Mouse (Mus musculus): Measurements from ENCODE around the gene Ttc27. TPM values are rescaled to one million over a fixed set of nuclear protein-coding genes. Genes with fewer than 3 reads are reported as not detected.

Ttc27 gene
- total and polyA plus RNA-seq, 3 experiments = 52.9 to 92.9 (median 70.3) TPM

DNA sequence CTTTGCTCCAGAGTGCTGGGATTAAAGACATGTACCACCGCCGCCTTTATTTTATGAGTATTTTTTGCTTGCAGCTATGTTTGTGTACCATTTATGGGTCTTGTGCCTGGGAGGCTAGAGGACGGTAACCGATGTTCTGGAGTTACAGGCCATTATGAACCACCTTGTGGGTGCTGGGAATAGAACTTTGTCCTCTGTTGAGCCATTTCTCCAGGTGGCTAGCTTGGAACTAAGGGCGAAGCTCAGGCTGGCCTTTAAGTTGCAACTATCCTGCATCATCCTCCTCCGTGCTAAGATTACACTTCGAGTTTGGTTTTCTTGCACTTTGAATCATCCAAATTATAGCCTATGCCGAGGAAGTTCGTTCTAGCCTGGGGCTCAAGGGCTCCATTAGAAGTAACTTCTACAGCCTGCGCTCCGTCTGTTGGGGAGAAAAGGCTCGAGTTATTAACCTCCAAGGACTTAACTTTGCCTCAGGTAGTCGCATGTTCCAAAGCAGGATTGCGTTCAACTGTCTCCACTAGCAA, 378 bp upstream of the Ttc27 start:
- peak overlapping the region; percentile 81 for H3K9ac ChIP-seq (ENCODE audit: insufficient read depth, low read depth)
- DNase-seq (ENCODE audit: extremely low read depth) = no peak
- peak overlapping the region; percentile 99 for H3K4me2 ChIP-seq (ENCODE audit: insufficient read depth, low read depth, poor library complexity, severe bottlenecking)
- H3K27me3 ChIP-seq (replicated peaks) = peaks cover 3% of the 10 kb centered on the region
- dilution Hi-C loops (cut with MboI; ENCODE audit: extremely low pct_ligation_motif_present, extremely low pct_unique_long_range_greater_than_20kb, low sequenced_read_pairs) (no loop called here), in situ Hi-C loops (cut with MboI; ENCODE audit: low pct_ligation_motif_present, low pct_unique_long_range_greater_than_20kb, low sequenced_read_pairs) (no loop called here)
- H3K27ac ChIP-seq (ENCODE audit: insufficient read depth, low read depth) = no peak overlapping the region
- H3K9me3 ChIP-seq (replicated peaks; ENCODE audit: low read length) = no peaks in the 10 kb centered on the region
- peaks cover 16% of the 10 kb centered on the region for H3K79me2 ChIP-seq (replicated peaks; ENCODE audit: control insufficient read depth, extremely low read depth, insufficient read depth, poor library complexity, severe bottlenecking)
- H3K4me1 ChIP-seq (ENCODE audit: control insufficient read depth in 1 of 2, insufficient read depth in 2 of 2) = peaks cover 4 to 19% of the 10 kb centered on the region in 2 experiments; a peak in 3 of 4 replicates
- peaks cover 18 to 34% of the 10 kb centered on the region in 2 experiments for H3K36me3 ChIP-seq (replicated peaks in 1 of 2; ENCODE audit: control insufficient read depth in 1 of 2, insufficient read depth in 1 of 2, low read length in 1 of 2)
- H3K4me3 ChIP-seq (replicated peaks in 1 of 3; ENCODE audit: low read depth in 2 of 3, low read length in 2 of 3, poor library complexity in 1 of 3) = peak overlapping the region; percentile 88 to 95 (median 89)
- TF ChIP-seq MEF2A (IDR thresholded peaks at IDR 0.05; ENCODE audit: borderline replicate concordance, low read depth, low read length) = 0 out of 2 replicates have a peak, but pooled peaks have one; percentile 2
- TF ChIP-seq CHD1 (IDR thresholded peaks at IDR 0.05; ENCODE audit: low read depth, low read length) = no peak
- TF ChIP-seq MXI1 (IDR thresholded peaks at IDR 0.05; ENCODE audit: low read depth, low read length) = no peak

DNA sequence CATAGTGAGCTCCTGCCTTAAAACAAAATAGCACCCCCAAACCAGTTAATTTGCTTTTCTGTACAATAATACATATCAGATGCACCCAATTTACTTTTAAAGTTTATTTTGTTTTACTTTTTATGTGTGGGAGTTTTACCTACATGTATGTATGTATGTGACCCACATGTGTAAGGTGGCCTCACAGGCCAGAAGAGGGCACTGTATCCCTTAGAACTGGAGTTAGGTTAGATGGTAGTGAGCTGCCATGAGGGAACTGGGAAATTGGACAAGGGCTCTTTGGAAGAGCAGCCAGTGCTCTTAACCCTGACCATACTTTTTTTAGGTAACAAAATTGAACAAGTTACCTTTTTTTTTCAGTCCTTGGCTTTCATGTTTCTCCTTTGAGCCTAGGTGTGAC, 15.3 kb downstream of the Ttc27 start:
- dilution Hi-C loops (cut with MboI; ENCODE audit: extremely low pct_ligation_motif_present, extremely low pct_unique_long_range_greater_than_20kb, low sequenced_read_pairs) = no loop called here

DNA sequence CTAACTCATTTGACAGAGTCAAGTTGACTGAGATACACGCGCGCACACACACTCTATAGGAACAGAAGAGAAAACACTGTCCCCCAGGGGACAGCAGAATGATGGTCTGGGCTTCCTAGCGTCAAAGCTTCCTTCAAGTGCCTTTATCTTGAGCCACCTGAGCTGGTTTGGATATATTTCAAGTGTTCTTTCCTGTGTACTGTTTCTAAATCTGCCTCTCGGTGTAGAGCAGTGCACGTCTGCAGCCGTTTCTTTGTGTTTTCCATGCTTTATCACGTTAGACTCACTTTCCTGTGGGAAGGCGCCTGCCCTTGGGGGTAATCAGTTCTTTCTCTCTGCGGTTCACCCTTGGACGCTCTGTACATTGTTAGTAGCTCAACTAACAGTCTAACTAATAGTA, 17.9 kb downstream of the Ttc27 start:
- Histone ChIP-seq H3K79me2 (replicated peaks; ENCODE audit: control insufficient read depth, extremely low read depth, insufficient read depth, poor library complexity, severe bottlenecking) (no peaks in the 10 kb centered on the region), H3K4me2 (ENCODE audit: insufficient read depth, low read depth, poor library complexity, severe bottlenecking) (no peak overlapping the region), H3K27ac (ENCODE audit: insufficient read depth, low read depth) (no peak overlapping the region), H3K9ac (ENCODE audit: insufficient read depth, low read depth) (no peak overlapping the region), H3K27me3 (replicated peaks) (no peaks in the 10 kb centered on the region), H3K4me3 (replicated peaks in 1 of 3; ENCODE audit: low read depth in 2 of 3, low read length in 2 of 3, poor library complexity in 1 of 3) (no peak overlapping the region), H3K9me3 (replicated peaks; ENCODE audit: low read length) (no peaks in the 10 kb centered on the region), H3K36me3 (replicated peaks in 1 of 2; ENCODE audit: control insufficient read depth in 1 of 2, insufficient read depth in 1 of 2, low read length in 1 of 2) (peaks cover 25 to 69% of the 10 kb centered on the region in 2 experiments), H3K4me1 (ENCODE audit: control insufficient read depth in 1 of 2, insufficient read depth in 2 of 2) (no peaks in the 10 kb centered on the region)
- no peak for DNase-seq (ENCODE audit: extremely low read depth)
- dilution Hi-C loops (cut with MboI; ENCODE audit: extremely low pct_ligation_motif_present, extremely low pct_unique_long_range_greater_than_20kb, low sequenced_read_pairs) = no loop called here
- TF ChIP-seq IRF4 (IDR thresholded peaks at IDR 0.05; ENCODE audit: low read depth, low read length) = no peak
- no peak for TF ChIP-seq MYC (IDR thresholded peaks at IDR 0.05; ENCODE audit: low read depth, low read length)
- no peak for TF ChIP-seq USF2 (conservative IDR thresholded peaks at IDR 0.05; ENCODE audit: low read depth, low read length)
- TF ChIP-seq TBP (conservative IDR thresholded peaks at IDR 0.05; ENCODE audit: low read depth, low read length) = no peak
- in situ Hi-C loops (cut with MboI; ENCODE audit: low pct_ligation_motif_present, low pct_unique_long_range_greater_than_20kb, low sequenced_read_pairs) = no loop called here

More for the DNA sequence above, 15.3 kb downstream of the Ttc27 start:
- DNase-seq (ENCODE audit: extremely low read depth) = peak; percentile 24
- Histone ChIP-seq H3K36me3 (replicated peaks in 1 of 2; ENCODE audit: control insufficient read depth in 1 of 2, insufficient read depth in 1 of 2, low read length in 1 of 2) (peaks cover 32 to 74% of the 10 kb centered on the region in 2 experiments), H3K27me3 (replicated peaks) (no peaks in the 10 kb centered on the region), H3K9me3 (replicated peaks; ENCODE audit: low read length) (no peaks in the 10 kb centered on the region), H3K9ac (ENCODE audit: insufficient read depth, low read depth) (no peak overlapping the region), H3K79me2 (replicated peaks; ENCODE audit: control insufficient read depth, extremely low read depth, insufficient read depth, poor library complexity, severe bottlenecking) (no peaks in the 10 kb centered on the region), H3K27ac (ENCODE audit: insufficient read depth, low read depth) (no peak overlapping the region), H3K4me1 (ENCODE audit: control insufficient read depth in 1 of 2, insufficient read depth in 2 of 2) (no peaks in the 10 kb centered on the region), H3K4me3 (replicated peaks in 1 of 3; ENCODE audit: low read depth in 2 of 3, low read length in 2 of 3, poor library complexity in 1 of 3) (no peak overlapping the region), H3K4me2 (ENCODE audit: insufficient read depth, low read depth, poor library complexity, severe bottlenecking) (no peak overlapping the region)
- TF ChIP-seq CTCF (conservative IDR thresholded peaks at IDR 0.05 in 1 of 2, IDR thresholded peaks at IDR 0.05 in 1 of 2; ENCODE audit: low read depth in 2 of 2, low read length in 2 of 2) (peak in 1 of 2 experiments; percentile 55; a peak in 2 of 4 replicates), RCOR1 (conservative IDR thresholded peaks at IDR 0.05; ENCODE audit: low read depth, low read length) (no peak), HCFC1 (IDR thresholded peaks at IDR 0.05; ENCODE audit: low read depth, low read length) (no peak), CHD1 (IDR thresholded peaks at IDR 0.05; ENCODE audit: low read depth, low read length) (no peak), JUND (conservative IDR thresholded peaks at IDR 0.05; ENCODE audit: low read depth, low read length) (no peak), UBTF (IDR thresholded peaks at IDR 0.05; ENCODE audit: low read depth, low read length) (no peak), NRF1 (IDR thresholded peaks at IDR 0.05; ENCODE audit: low read depth, low read length) (no peak), RAD21 (IDR thresholded peaks at IDR 0.05; ENCODE audit: low read depth, low read length) (peak; percentile 54), PAX5 (IDR thresholded peaks at IDR 0.05; ENCODE audit: low read length) (no peak), SMC3 (IDR thresholded peaks at IDR 0.05; ENCODE audit: low read depth, low read length) (peak; percentile 38), JUN (IDR thresholded peaks at IDR 0.05; ENCODE audit: insufficient read depth, low read depth, low read length) (no peak), E2F4 (IDR thresholded peaks at IDR 0.05; ENCODE audit: insufficient replicate concordance, low read depth, low read length) (no peak), ZKSCAN1 (IDR thresholded peaks at IDR 0.05; ENCODE audit: borderline replicate concordance, low read depth, low read length) (no peak), MXI1 (IDR thresholded peaks at IDR 0.05; ENCODE audit: low read depth, low read length) (no peak), CHD2 (IDR thresholded peaks at IDR 0.05; ENCODE audit: low read length) (no peak)
- in situ Hi-C loops (cut with MboI; ENCODE audit: low pct_ligation_motif_present, low pct_unique_long_range_greater_than_20kb, low sequenced_read_pairs) = no loop called here

All from CH12.LX (cell line).